Mouse (Mus musculus): ENCODE measurements around the gene Samd1. TPM values are rescaled to one million over a fixed set of nuclear protein-coding genes. Genes with fewer than 3 reads are reported as not detected.

Samd1 gene
- total and polyA plus RNA-seq, 3 experiments, result 111 to 121 TPM; not detected in 1

DNA sequence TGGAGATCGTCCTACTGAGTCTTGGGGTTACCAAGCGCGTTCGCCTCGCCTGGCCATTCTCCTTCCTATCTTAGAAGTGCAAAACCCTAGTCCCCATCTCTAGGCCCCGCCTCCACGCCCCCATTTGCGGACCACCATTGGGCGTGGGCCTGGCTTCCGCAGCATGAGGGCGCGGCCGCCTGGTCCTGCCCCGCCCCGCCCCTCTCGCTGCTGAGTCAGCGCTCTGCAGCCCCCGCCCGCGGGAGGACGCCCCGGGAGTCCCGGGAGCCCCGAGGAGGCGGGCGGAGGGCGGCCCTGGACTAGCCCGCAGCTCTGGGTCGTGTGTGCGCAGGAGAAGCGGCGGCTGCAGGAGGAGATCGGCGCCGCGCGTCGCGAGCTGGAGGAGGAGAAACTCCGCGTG, 28.4 kb downstream of the Samd1 start:
- H3K27me3 ChIP-seq (ENCODE audit: control insufficient read depth in 1 of 2, insufficient read depth in 2 of 2, low read length in 2 of 2), result no peaks in the 10 kb centered on the region
- H3K36me3 ChIP-seq (ENCODE audit: control insufficient read depth in 1 of 2, insufficient read depth in 2 of 2, low read length in 2 of 2), result no peaks in the 10 kb centered on the region; a peak in 1 of 4 replicates
- TF ChIP-seq MAFK (IDR thresholded peaks at IDR 0.05; ENCODE audit: borderline replicate concordance, low read depth, low read length) (peak; percentile 80), POLR2AphosphoS5 (IDR thresholded peaks at IDR 0.05; ENCODE audit: borderline replicate concordance, low read depth, low read length) (no peak)
- H3K9me3 ChIP-seq (replicated peaks; ENCODE audit: insufficient read depth, low read length), result no peaks in the 10 kb centered on the region
- no peak overlapping the region; a peak in 2 of 4 replicates for H3K4me3 ChIP-seq (ENCODE audit: control insufficient read depth in 1 of 2, insufficient read depth in 1 of 2, low read depth in 2 of 2, low read length in 2 of 2)
- 0 out of 4 replicates have a peak, but pooled peaks cover 0 to 8% of the 10 kb centered on the region in 2 experiments for H3K4me1 ChIP-seq (ENCODE audit: control insufficient read depth in 1 of 2, insufficient read depth in 2 of 2, low read length in 2 of 2)
- H3K27ac ChIP-seq (ENCODE audit: control insufficient read depth, low read depth, low read length), result no peak overlapping the region
- peak; percentile 63 for DNase-seq (ENCODE audit: low read depth, low spot score)
- no peaks in the 10 kb centered on the region for H3K79me2 ChIP-seq (ENCODE audit: control insufficient read depth, insufficient read depth, low read length, poor library complexity)
- no peak overlapping the region for H3K9ac ChIP-seq (ENCODE audit: control insufficient read depth, low read depth, low read length, poor library complexity, severe bottlenecking)

DNA sequence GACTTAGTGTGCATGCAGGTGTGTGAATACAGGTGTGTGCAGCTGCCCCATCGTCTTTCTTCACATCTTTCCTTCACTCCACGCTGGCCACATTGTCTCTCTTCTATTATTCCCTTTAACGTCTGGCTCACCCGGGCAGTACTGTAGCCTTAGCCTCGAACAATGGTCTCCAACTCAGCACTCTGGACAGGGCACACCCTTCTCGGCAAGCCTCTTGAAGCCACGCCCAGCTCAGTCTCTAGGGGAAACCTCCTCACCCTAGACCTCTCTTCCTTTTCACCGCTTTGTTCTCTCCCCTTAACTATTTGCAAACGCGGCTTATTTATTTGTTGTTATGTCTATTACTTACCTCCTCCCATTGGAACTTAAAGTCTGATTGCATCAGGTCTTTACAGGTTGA, 30.0 kb downstream of the Samd1 start:
- TF ChIP-seq GATA1 (IDR thresholded peaks at IDR 0.05; ENCODE audit: low read depth, low read length) (no peak), RCOR1 (IDR thresholded peaks at IDR 0.05; ENCODE audit: low read depth, low read length) (no peak), SIN3A (IDR thresholded peaks at IDR 0.05; ENCODE audit: low read length) (0 out of 2 replicates have a peak, but pooled peaks have one; percentile 30), NELFE (IDR thresholded peaks at IDR 0.05; ENCODE audit: low read depth, low read length) (no peak), MYB (IDR thresholded peaks at IDR 0.05; ENCODE audit: low read depth, low read length) (no peak), HCFC1 (IDR thresholded peaks at IDR 0.05; ENCODE audit: low read depth, low read length) (no peak), MAZ (IDR thresholded peaks at IDR 0.05; ENCODE audit: low read depth, low read length) (no peak), E2F4 (IDR thresholded peaks at IDR 0.05; ENCODE audit: borderline replicate concordance, low read depth, low read length) (no peak)
- Histone ChIP-seq H3K9ac (ENCODE audit: control insufficient read depth, low read depth, low read length, poor library complexity, severe bottlenecking) (no peak overlapping the region), H3K36me3 (ENCODE audit: control insufficient read depth in 1 of 2, insufficient read depth in 2 of 2, low read length in 2 of 2) (no peaks in the 10 kb centered on the region; a peak in 1 of 4 replicates), H3K9me3 (replicated peaks; ENCODE audit: insufficient read depth, low read length) (no peaks in the 10 kb centered on the region), H3K79me2 (ENCODE audit: control insufficient read depth, insufficient read depth, low read length, poor library complexity) (no peaks in the 10 kb centered on the region), H3K4me3 (ENCODE audit: control insufficient read depth in 1 of 2, insufficient read depth in 1 of 2, low read depth in 2 of 2, low read length in 2 of 2) (no peak overlapping the region), H3K4me1 (ENCODE audit: control insufficient read depth in 1 of 2, insufficient read depth in 2 of 2, low read length in 2 of 2) (0 out of 4 replicates have a peak, but pooled peaks cover 0 to 8% of the 10 kb centered on the region in 2 experiments), H3K27ac (ENCODE audit: control insufficient read depth, low read depth, low read length) (no peak overlapping the region), H3K27me3 (ENCODE audit: control insufficient read depth in 1 of 2, insufficient read depth in 2 of 2, low read length in 2 of 2) (no peaks in the 10 kb centered on the region)
- DNase-seq (ENCODE audit: low read depth, low spot score), result peak; percentile 51

DNA sequence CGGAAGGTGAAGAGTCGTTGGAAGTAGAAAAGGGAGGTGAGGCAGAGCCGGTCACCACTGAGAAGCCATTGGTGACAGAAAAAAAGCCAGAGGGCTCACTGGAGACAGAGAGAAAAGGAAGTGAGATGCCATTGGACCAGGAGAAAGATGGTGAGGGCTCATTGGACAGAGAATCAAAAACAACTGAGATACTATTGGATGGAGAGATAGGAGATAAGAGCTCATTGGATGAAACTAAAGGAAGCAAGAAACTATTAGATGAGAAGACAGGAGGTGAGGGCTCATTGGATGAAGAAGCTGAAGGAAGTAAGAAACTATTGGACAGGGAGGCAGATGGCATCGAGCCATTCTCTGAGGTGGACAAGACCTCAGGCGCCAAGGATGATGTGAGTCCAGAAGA, 31.8 kb downstream of the Samd1 start:
- H3K79me2 ChIP-seq (ENCODE audit: control insufficient read depth, insufficient read depth, low read length, poor library complexity), result no peaks in the 10 kb centered on the region
- DNase-seq (ENCODE audit: low read depth, low spot score), result peak; percentile 61
- H3K9me3 ChIP-seq (replicated peaks; ENCODE audit: insufficient read depth, low read length), result no peaks in the 10 kb centered on the region
- H3K4me1 ChIP-seq (ENCODE audit: control insufficient read depth in 1 of 2, insufficient read depth in 2 of 2, low read length in 2 of 2), result no peaks in the 10 kb centered on the region
- no peak for TF ChIP-seq JUND (IDR thresholded peaks at IDR 0.05; ENCODE audit: low read depth, low read length)
- peak; percentile 32; the same call in 1 of the 2 replicates for TF ChIP-seq CHD2 (IDR thresholded peaks at IDR 0.05; ENCODE audit: low read length)
- no peak for TF ChIP-seq MXI1 (IDR thresholded peaks at IDR 0.05; ENCODE audit: low read depth, low read length)
- TF ChIP-seq GATA1 (IDR thresholded peaks at IDR 0.05; ENCODE audit: low read depth, low read length), result peak; percentile 54; the same call in 1 of the 2 replicates
- no peak overlapping the region for H3K27ac ChIP-seq (ENCODE audit: control insufficient read depth, low read depth, low read length)
- H3K9ac ChIP-seq (ENCODE audit: control insufficient read depth, low read depth, low read length, poor library complexity, severe bottlenecking), result no peak overlapping the region
- peaks cover 0 to 3% of the 10 kb centered on the region in 2 experiments; a peak in 2 of 4 replicates for H3K36me3 ChIP-seq (ENCODE audit: control insufficient read depth in 1 of 2, insufficient read depth in 2 of 2, low read length in 2 of 2)
- no peak overlapping the region for H3K4me3 ChIP-seq (ENCODE audit: control insufficient read depth in 1 of 2, insufficient read depth in 1 of 2, low read depth in 2 of 2, low read length in 2 of 2)
- no peaks in the 10 kb centered on the region for H3K27me3 ChIP-seq (ENCODE audit: control insufficient read depth in 1 of 2, insufficient read depth in 2 of 2, low read length in 2 of 2)

Data from MEL (cell line).